Mouse (Mus musculus) hindlimb bud, embryonic 11.5 days (tissue): Measurements from ENCODE around the gene Rab6b.
A peak's percentile ranks its signal among the peaks of the same experiment; 100 is the strongest.
"Not testable (repeated sequence)": the region's sequence is repeated elsewhere in the genome, so short reads cannot be mapped to it uniquely, and the experiment has no call there.

ENCODE experiments used
- DNase-seq: peaks from one replicate; pipeline ENCODE4 v3.0.0-alpha.2; 2012; ENCODE audit warnings: low read depth, low spot score; ENCODE audit errors: extremely low spot score

Rab6b gene

DNA sequence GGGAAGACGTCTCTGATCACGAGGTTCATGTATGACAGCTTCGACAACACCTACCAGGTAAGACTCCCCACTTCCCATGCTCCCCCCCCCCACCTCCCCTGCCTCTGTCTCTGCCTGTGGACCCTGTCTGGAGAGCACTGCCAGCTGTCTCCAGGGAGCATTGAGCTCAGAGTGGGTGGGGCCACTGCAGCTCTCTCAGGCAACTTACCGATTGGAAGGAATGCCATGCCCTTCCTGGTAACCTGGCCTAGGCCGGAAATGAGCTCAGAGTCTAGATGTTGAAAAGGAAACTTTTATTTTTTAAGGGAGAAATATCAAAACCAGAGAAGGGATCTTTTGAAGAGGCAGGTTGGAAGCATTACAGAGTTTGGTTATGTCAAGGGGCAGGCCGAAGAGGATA is 28.8 kb downstream of the Rab6b start:
- DNase-seq, result no peak

DNA sequence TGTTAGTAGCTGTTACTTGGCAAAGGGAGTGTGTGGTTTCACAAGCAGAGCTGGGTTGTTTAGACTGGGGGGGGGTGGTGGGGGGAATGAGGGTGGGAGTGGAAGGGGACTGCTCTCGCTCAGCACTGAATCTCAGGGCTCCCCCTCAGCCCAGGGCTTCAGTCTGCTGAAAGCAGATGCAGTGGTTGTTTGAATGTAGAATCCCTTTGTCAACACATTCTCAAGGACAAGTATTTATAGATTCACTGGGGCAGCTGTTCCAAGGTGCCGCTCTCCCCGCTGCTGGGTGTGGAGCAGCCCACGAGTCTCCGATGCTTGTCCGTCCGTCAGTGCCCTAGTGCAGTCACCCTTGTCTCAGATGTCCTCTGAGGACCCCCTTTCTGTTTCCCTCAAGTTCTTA is 29.7 kb downstream of the Rab6b start:
- DNase-seq, result no peak

DNA sequence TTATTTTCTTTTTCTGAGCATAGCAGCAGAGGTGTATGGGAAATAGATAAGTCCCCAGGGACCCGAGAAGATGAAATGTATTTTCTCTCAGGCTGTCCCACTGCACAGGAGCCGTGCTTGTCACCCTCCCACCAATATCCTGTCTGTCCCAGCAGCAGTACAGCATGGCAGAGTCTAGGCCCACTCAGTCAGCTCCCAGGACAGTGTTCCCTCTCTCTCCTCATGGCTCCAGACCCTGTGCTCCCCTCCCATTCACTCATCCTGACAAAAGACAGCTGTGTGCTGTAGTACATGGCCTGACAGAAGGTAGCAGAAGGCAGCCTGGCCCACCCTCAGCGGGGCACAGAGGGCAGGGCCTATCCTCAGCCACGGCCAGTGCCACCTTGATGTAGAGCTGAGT is 32.3 kb downstream of the Rab6b start:
- no peak for DNase-seq

DNA sequence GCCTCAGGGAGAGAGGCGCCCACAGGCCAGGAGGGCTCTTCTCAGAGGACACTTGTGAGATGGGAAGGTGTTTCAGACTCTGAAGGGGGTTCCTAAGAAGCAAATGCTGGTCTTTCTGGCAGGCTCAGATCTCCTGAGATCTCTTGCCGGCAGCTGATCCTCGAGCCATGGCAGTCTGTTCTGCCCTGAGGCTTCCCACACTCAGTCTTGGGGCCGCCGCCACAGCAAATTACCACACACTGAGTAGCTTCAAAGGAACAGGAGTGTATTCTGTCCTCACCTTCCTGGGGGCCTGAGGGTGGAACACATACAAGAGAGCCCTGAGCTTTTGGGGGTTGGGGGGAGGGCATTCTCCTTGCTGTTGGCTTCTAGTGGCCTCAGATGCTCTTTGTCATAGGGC is 33.8 kb downstream of the Rab6b start:
- no peak for DNase-seq

DNA sequence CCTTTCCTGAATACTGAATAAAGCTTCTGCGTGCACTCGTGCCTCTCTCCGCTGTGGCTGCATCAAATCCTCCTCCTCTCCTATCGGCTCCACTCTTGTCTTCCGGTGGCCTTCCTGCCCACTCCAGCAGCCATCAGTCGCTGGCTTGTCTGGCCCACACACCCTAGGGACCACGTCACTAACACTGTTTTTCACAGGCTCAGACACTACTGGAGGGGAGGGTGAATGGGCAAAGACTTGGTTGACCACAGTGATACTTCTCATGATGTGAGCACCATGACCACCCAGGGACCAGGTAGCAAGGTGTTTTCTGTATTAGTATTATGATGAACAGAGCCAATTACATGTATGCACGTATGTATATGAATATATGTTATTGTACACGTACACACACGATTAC is 34.7 kb downstream of the Rab6b start:
- no peak for DNase-seq

DNA sequence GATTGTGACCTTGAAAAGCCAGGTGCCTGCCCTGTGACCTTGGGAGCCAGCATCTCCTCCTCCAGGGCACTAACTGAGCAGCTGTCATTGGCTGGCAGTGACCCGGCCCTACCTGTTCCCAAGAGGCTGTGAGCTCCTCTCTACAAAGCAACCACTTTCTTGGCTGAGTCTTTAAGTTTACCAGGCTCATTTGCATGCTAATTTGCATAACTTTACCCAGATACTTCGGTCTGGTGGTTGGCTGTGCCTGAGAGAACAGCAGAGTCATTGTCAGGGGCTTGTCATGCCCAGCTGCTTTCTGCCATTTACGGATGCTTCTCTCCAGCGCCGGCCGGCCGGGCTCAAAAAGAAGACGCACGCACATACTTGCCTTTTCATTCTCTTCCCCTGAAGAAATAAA is 35.1 kb downstream of the Rab6b start:
- DNase-seq, result no peak

DNA sequence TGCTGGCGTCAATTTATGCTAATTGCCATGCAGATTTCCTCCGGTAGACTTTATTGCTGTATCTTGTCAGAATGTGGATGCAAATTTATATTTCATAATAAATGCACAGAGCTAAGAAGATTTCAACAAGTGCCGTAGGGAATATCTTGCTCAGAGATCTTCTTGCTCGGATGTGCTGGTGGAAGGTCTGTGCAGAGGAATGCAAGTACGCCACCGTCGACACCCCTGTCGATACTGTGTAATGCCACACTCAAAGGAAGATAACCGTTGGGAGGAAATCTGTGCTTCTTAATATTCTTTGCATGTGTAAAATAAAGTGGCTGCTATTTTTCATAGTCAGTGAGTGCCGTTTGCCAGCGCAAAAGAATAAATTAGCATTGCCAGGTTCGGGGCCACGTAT is 35.5 kb downstream of the Rab6b start:
- DNase-seq, result no peak

DNA sequence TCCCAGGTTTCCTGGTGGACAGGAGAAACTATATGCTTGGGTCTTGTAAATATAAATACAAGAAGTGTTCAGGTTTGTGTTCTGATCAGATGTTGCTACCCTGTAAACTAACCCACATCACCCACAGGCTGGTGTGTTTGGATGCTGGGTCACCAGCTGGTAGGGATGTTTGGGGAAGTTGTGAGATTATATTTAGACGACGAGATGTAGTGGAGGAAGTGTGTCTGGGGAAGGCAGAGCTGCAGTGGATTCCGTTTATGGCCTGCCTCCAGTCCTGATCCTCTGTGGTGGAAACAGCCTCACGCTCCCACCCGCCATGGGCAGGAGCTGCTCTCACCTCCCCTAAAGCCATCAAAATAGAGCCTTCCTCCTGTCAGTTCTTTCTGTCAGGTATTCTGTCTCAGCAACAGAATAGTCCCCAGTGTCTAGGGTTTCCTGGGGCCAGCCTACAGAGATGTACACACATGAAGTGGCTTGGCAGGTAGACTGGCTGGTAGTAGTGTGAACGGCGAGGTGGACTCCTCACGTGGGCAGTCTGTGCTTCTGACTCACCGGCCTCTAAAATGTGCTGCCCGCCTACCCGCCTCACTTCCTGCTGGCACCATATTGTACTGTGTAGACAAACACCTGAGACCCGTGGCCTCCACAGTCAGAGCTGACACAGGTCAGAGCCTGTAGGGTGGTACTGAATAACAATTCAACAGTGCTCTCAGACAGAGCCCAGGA is 37.6 kb downstream of the Rab6b start:
- DNase-seq, result no peak

DNA sequence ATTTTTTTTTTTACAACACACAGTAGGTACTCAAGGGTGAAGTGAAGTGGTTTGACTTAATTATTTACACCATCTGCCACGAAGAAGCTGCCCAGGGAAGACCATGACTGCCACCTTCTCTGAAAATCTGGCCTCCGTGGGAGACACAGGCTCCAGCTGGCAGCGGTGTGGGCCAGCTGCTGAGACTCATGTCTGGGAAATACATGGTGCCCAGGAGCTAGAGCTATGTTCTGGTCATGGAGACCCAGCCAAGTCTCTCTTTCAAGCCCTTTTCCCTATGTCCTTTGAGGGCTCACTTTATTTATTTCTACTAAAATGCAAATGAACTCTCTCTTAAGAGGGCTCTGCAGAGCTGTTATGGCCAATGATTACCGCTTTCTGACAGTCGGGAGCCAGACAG is 41.7 kb downstream of the Rab6b start:
- DNase-seq, result no peak

DNA sequence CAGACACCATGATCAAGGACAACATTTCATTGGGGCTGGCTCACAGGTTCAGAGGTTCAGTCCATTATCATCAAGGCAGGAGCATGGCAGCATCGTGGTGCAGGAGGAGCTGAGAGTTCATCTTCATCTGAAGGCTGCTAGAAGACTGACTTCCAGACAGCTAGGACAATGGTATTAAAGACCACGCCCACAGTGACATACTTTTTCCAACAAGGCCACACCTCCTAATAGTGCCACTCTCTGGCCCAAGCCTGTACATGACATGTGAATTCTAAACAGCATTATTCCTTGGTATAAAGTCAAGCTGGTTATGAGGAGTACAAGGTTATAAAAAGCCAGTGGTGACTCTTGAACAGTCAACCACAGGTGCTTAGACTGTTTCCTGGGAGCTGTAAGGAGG is 43.0 kb downstream of the Rab6b start:
- no peak for DNase-seq

DNA sequence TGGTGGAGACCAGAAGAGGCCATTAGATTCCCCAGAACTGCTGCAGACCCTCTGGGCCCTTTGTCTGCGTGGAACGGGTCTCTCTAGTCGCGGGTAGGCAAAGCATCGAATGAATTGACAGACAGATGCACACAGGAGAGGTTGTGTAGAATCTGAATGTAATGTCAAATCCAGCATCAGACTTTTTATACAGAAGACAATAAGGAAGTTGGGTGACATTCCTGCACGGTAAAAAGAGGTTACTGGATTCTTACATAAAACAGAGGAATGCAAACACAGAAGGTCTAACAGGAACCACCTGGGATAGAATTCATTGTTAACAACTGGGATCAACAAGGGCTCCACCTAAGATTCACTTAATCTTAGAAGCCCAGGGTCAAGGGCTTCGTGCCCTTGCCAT is 43.6 kb downstream of the Rab6b start:
- not testable (repeated sequence) for DNase-seq

DNA sequence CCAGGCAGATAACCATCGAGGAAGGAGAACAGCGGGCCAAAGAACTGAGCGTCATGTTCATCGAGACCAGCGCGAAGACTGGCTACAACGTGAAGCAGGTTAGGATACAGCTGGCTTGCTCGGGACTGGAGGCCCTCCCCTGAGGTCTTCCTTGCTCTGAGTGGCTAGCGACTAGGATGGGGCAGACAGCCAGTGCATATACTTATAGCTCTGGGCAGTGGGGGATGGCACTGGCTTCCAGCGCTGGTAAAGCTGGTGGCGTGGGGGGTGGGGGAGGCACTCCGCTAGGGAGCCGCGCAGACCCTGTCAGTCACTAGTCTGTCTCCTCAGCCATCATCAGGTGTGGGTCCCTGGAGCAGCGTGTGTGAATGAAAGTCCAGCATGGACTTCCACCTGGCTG is 52.2 kb downstream of the Rab6b start:
- DNase-seq, result no peak

DNA sequence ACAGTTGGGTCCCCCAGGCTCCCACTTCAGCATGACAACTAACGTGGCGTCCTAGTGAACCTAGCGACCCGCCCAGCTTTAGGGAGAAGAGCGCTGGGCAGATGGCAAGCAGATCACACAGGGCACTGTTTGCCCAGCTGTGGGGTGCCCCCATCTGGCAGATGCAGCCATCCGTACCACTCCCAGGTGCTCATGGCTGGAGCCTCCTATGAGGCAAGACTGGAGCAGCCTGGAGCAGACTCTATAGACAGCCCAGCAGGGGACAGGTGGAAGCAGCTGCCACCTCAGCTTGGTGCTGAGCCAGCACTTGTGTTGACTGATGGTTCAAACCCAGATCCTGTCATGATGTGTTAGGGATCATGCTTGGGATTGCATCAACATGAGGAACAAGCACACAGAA is 56.5 kb downstream of the Rab6b start:
- DNase-seq, result no peak

DNA sequence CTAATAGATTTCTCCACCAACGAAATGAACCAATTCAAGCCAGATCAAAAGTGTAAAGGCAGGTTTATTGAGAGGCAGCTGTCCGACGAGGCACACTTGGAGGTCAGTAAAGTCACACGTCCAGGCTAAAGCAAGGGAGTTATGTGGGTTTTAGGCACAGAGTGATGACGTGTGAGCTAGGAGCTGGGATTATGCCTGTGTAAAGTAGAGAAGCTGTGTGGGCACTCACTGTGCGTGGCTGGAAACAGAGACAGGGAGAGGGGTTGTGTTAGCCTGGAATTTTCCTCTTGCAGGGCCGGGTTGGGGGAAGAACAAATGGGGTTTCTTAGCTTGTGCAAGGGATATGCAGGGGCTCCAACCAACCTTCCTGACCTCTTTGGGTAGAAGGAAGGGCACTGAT is 57.2 kb downstream of the Rab6b start:
- no peak for DNase-seq

DNA sequence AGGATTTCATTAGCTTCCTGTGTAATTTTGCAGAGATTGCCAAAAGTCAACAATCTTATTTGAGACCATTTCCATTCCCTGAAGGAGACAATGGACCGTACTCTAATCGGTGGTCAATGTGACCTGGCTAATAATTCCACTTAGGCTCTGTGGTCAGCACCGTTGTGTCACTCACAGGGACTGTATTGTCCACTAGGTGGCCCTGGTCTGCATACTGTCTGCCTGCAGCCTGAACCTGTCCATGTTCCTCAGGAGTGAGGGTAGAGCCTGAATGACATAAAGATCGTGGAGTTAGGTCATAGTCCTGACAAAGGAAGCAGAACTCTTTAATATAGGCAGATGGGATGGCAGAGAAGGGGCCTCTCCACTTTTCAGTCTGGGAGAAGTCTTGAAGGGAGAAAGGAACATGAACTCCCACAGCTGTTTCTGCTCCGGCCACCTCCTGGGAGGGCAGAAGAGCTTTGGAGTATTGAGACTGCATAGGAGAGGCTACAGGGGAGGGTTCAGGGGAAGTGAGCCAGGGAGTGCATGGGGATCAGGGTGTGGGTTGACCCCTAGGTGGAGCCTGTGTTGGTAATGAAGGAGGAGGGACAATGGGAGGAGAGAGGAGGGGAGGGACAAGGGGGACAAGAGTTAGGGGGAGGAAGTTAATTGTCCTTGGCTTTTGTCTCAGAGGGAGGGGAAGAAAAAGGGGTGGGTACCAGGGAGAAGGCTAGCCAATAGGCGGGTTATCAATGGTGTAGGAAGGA is 63.4 kb downstream of the Rab6b start:
- DNase-seq, result no peak

DNA sequence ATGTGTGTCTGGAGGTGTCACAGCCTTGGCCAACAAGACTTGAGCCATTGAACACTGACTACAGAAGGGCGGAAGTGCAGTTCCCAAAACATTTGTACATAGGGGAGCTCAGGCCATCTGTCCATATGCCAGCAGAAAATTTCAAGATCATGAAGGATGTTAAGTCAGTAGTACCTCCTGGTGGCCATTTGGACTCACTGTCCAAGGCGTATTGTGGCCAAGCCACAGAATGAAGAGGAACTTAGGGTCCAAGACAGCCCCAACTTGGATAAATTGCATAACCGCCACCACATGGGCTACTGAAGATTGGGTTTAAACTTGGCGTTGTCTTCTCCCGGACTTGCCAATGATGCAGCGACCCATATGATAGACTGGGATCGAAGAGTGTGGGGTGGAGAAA is 64.1 kb downstream of the Rab6b start:
- no peak for DNase-seq

DNA sequence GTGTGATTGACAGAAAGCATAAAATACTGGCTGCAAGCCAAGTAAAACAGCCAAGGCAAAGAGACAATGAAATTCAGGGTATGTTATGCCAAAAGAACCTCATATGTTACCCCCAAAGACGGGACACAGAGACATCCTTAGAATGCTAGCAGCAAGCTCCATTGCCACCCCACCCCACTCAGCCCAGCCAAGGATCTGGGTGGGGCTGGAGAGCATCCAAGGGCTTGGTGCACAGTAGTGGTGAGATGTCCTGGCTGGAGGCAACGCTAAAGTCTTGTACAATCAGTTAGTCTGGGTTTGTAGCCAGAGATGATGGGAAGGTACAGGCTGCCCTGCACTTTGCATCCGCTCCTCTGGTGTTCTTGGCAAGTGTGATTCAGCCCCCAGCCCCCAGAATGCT is 68.7 kb downstream of the Rab6b start:
- DNase-seq, result no peak

DNA sequence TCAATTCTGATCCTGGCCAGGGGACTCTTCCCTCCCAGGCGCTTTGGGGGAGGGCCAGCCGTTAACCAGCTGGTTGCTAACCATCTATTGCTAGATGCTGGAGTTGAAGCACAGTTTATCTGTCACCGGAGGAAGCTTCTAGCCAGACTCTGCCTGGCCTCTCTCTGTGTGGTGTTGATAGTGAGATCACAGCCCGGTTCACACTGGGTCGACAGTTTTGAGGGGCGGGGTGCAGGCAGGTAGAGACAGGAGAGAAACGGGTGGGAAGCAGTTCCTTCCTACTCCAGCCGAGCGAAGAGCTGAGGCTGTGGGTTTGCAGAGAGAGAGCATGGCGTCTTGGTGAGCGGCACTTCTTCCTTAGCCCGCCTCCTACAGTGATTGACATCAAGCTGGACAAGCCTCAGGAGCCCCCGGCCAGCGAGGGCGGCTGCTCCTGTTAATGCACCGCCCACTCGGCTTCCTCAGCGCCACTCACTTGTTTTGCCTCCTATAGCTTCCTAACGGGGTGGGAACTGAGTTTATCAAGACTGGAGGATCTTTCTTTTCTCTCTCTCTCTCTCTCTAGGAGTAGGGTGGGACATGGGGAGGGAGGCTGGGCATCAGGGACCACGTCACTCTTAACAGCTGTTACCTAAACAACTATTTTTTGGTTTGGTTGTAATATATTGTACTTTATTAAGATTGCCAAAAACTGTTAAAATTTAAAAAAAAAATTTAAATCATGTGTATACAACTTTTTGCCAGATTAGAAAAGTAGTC is 69.4 kb downstream of the Rab6b start:
- peak; percentile 30 for DNase-seq

DNA sequence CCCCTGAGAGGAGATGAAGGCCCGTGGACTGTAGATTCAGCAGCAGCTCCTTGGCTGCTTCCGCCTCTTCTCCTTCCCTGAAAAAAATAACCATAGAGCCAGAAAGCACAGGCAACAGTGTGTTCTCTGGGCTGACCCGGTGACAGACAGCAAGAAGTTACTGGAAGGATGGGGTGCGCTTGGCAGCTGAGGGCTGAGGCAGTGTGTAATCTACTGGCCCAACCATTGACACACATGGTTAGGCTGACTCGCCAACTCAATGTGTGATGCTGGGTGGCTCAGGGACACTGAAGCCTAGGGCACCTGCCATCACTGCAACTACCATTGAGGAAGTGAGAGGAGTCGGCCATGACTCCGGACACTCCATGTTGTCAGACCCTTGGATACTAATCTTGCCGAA is 70.3 kb downstream of the Rab6b start:
- no peak for DNase-seq

DNA sequence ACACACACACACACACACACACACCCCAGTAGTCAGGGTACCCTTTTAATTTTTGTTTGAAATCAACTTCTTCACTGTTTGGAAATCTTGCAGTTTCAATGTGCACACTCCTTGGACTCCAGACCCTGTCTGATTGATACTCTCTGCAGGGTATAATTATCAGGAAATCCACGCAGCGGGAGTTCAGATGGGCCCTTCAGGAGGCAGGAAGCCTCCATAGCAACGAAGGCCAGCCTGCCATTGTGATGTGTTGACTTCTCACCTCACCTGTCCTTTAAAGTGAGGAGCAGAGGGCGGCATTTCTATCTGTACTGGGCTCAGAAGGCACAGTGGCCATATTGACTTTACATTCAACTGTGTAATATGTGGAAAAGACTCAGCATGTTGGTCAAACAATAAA is 73.3 kb downstream of the Rab6b start:
- no peak for DNase-seq

DNA sequence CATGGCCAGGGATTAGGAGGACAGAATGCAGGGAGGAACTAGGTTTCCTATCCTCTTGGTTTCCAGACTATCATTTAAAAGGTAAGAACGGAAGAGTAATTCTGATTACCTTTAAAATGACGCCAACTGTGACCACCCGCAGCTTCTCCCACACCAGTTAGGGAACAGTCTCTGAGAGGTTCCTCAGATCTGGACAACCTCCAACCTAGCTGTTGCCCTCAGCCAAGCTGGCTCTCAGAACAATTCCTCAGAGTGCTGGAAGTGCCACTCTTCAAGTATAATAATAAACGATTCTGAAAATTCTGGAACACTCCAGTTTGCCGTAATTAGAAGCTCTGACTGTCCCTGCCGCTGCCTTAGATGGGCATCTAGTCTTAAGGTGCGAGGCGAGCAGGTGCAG is 74.4 kb downstream of the Rab6b start:
- DNase-seq, result no peak

DNA sequence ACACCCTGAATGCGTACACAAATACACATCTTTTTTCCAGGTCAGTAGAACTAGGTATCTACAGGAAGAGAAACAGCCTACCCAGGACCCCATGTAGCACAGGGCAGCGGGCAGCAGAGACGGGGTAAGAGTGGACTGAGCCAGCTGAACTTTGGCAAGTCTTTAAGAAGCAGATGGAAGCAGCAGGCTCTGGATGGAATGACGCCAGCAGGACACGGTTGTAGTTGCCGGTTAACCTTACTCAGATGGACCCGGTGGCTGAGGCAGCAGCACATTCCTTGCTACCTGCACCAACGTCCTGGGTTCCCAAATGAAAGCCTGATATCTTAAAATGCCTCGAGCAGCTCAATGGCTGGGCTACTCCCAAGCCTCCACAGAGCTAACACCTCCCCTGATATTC is 75.2 kb downstream of the Rab6b start:
- DNase-seq, result no peak
